Mouse (Mus musculus) olfactory bulb, adult 2 months (tissue): Measurements from ENCODE around the gene Slit3.
A peak's percentile ranks its signal among the peaks of the same experiment; 100 is the strongest.

ENCODE experiments used
- CTCF ChIP-seq: fragments of 200-500 bp; IDR thresholded peaks from 2 replicates; pipeline ENCODE4 v1.5.1; 2012; ENCODE audit warnings: low read depth, mild to moderate bottlenecking, low read length, moderate library complexity; ENCODE audit not compliant: insufficient read depth
- POLR2A ChIP-seq: fragments of 200-500 bp; IDR thresholded peaks from 2 replicates; pipeline ENCODE4 v1.6.1; 2012; ENCODE audit warnings: mild to moderate bottlenecking, low read depth, low read length, moderate library complexity; ENCODE audit not compliant: insufficient read depth

- TF ChIP-seq CTCF (peak; percentile 96), POLR2A (no peak)
Observed at GRCm38 (mm10) chr11:35451636-35452035, 330.6 kb downstream of the Slit3 start.
